Mouse (Mus musculus): ENCODE results near the gene Ngef. TPM values are rescaled to one million over a fixed set of nuclear protein-coding genes. Genes with fewer than 3 reads are reported as not detected.

Gene Ngef
- polyA plus RNA-seq, 1 experiment = not detected

DNA sequence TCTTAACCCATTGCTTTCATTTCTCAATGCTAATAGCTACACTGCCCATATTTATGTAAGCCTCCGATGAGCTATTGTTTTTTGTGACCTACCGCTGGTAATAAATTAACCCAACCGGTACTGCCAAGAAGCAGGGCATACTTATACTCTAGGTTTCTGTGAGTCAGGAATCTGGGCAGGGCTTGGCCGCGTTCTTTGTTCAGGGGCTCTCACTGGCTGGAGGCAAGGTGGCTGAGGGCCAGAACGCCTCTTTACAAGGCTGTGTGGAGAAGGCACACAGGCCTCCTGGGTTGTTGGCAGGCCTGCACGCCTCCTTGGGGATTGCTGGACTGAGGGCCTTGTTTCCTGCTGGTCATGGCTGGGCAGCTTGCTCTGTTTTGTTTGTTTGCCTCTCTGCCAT, 1.1 kb upstream of the Ngef start:
- Histone ChIP-seq H3K27ac (ENCODE audit: insufficient read depth, low read depth, low read length) (no peak overlapping the region; the same call in 1 of the 2 replicates), H3K4me1 (ENCODE audit: control insufficient read depth, insufficient read depth, low read length) (peaks cover 9% of the 10 kb centered on the region; the same call in 1 of the 2 replicates), H3K4me3 (ENCODE audit: insufficient read depth, low read depth, low read length) (no peak overlapping the region)
- 42% methylated on average over 7 of the region's 7 CpGs for WGBS
- no peak for TF ChIP-seq CTCF (IDR thresholded peaks at IDR 0.05; ENCODE audit: insufficient read depth, low read depth, low read length)

DNA sequence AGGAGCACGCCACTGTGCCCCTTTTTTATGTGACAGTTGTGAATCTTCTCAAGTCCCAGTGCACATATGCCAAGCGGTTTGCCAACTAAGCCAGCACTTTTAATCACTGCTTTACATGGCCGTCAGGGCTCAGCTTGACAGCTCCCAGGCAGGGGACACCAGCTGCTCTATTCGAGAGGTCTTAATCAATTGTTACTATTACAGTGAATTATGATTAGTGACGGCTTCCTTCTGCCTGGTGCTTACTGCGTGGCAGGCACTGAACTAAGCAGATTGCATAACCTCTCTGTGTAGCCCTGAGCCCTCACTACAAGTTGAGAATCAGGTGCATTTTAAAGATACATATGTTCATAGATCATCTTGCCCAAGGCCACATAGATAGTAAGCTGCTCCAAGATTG, 683 bp upstream of the Ngef start:
- no peak overlapping the region for H3K4me3 ChIP-seq (ENCODE audit: insufficient read depth, low read depth, low read length)
- TF ChIP-seq CTCF (IDR thresholded peaks at IDR 0.05; ENCODE audit: insufficient read depth, low read depth, low read length) (no peak), POLR2A (IDR thresholded peaks at IDR 0.05; ENCODE audit: insufficient read depth, low read depth, low read length) (no peak)
- WGBS = 39% methylated on average over 6 of the region's 6 CpGs
- H3K4me1 ChIP-seq (ENCODE audit: control insufficient read depth, insufficient read depth, low read length) = peaks cover 9% of the 10 kb centered on the region; the same call in 1 of the 2 replicates
- no peak overlapping the region for H3K27ac ChIP-seq (ENCODE audit: insufficient read depth, low read depth, low read length)

DNA sequence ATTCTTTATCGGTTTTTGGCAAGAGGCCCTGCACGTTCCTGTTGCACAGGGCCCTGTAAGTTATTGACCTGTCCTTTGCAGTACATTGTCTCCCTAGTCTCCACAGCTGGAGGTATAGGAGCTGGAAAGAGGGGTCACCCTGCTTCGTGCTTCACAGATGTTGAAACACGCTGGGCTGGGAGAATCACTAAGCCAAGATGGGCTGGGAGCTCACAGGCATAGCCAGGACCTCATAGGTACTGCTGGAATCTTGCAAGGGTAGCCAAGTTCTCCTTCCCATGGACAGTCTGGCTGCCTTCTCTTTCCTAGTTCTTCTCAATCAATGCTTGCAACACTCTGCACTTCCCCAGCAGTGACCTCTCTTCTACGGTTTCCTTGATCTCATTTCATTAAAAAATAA, 409 bp downstream of the Ngef start:
- peaks cover 9% of the 10 kb centered on the region; the same call in 1 of the 2 replicates for H3K4me1 ChIP-seq (ENCODE audit: control insufficient read depth, insufficient read depth, low read length)
- no peak overlapping the region for H3K27ac ChIP-seq (ENCODE audit: insufficient read depth, low read depth, low read length)
- H3K4me3 ChIP-seq (ENCODE audit: insufficient read depth, low read depth, low read length) = no peak overlapping the region
- TF ChIP-seq CTCF (IDR thresholded peaks at IDR 0.05; ENCODE audit: insufficient read depth, low read depth, low read length) = no peak
- no peak for TF ChIP-seq POLR2A (IDR thresholded peaks at IDR 0.05; ENCODE audit: insufficient read depth, low read depth, low read length)
- 87% methylated on average over 5 of the region's 5 CpGs for WGBS

DNA sequence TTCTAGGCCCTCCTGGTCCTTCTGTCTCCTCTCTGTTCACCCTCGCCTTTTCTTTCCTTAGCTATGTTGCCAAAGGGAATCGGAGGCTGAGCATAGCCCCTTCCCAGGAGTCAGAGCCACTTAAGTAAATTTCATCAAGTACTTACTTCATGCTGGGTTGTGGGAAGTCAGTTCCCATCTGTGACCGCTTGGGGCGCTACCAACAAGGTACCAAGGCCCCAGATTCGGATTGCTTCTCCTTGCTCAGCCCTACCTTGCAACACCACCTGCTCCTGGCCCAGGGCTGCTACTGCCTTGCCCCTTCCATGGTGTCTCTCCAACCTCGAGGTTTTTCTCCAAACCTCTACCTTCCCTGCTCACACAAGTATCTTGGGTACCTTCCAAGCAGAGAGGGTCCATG, 5.3 kb downstream of the Ngef start:
- no peak overlapping the region for H3K27ac ChIP-seq (ENCODE audit: insufficient read depth, low read depth, low read length)
- no peaks in the 10 kb centered on the region for H3K4me1 ChIP-seq (ENCODE audit: control insufficient read depth, insufficient read depth, low read length)
- WGBS = 59% methylated on average over 6 of the region's 6 CpGs
- no peak overlapping the region for H3K4me3 ChIP-seq (ENCODE audit: insufficient read depth, low read depth, low read length)
- TF ChIP-seq POLR2A (IDR thresholded peaks at IDR 0.05; ENCODE audit: insufficient read depth, low read depth, low read length) = no peak
- TF ChIP-seq CTCF (IDR thresholded peaks at IDR 0.05; ENCODE audit: insufficient read depth, low read depth, low read length) = no peak

DNA sequence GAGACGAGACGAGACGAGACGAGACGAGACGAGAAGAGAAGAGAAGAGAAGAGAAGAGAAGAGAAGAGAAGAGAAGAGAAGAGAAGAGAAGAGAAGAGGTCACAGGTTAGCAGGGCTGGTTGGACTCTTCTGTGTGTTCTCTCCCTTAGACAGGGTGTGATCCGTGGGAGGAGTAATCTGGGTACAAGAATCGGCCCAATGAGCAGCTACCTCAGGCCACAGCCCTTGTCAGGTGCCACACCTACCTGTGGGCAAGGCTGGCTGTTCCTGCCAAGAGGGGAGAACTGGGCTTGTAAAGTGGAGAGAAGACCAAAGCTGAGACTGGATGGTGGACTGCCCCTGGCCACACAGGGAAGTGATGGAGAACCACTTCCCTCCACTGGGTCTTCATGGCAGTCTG, 7.9 kb downstream of the Ngef start:
- TF ChIP-seq POLR2A (IDR thresholded peaks at IDR 0.05; ENCODE audit: insufficient read depth, low read depth, low read length) (no peak), CTCF (IDR thresholded peaks at IDR 0.05; ENCODE audit: insufficient read depth, low read depth, low read length) (no peak)
- 89% methylated on average over 8 of the region's 8 CpGs for whole genome bisulfite sequencing
- Histone ChIP-seq H3K27ac (ENCODE audit: insufficient read depth, low read depth, low read length) (no peak overlapping the region), H3K4me1 (ENCODE audit: control insufficient read depth, insufficient read depth, low read length) (no peaks in the 10 kb centered on the region), H3K4me3 (ENCODE audit: insufficient read depth, low read depth, low read length) (no peak overlapping the region)

DNA sequence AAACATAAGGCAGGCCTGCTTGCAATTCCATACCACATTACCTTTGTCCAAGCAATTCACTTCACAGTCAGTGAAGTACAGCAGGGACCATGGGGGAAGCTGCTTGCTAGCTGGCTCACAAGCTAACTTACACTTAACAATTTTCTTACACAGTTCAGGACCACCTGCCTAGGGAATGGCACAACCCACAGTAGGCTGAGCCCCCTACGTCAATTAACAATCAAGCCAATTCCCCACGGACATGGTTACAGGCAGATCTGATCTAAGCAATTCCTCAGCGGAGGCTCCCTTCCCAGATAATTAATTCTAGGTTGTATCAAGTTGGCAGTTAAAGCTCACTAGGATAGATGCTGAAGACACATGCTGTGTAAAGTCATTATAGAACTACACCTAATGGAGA, 10.7 kb downstream of the Ngef start:
- 75% methylated on average over 3 of the region's 3 CpGs for WGBS
- TF ChIP-seq CTCF (IDR thresholded peaks at IDR 0.05; ENCODE audit: insufficient read depth, low read depth, low read length) (no peak), POLR2A (IDR thresholded peaks at IDR 0.05; ENCODE audit: insufficient read depth, low read depth, low read length) (no peak)

DNA sequence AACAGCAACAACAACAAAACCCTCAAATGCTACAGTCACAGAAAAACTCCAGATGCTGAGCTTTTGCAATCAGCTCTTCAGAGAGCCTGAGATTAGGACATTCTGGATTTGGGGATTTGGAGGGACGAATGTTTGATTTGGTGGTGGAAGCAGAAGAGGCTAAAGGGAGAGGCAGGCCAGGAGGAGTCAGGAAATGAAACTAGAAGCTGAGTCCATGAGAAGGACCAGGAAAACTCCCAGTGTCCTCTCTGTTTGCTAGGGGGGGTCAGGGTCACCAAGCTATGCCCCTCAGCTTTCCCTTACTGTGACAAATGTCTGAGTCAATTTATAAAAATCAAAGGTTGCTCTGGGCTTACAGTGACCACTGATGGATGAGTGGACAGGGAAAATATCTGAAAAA, 20.1 kb downstream of the Ngef start:
- Histone ChIP-seq H3K4me1 (ENCODE audit: control insufficient read depth, insufficient read depth, low read length) (0 out of 2 replicates have a peak, but pooled peaks cover 3% of the 10 kb centered on the region), H3K4me3 (ENCODE audit: insufficient read depth, low read depth, low read length) (no peak overlapping the region), H3K27ac (ENCODE audit: insufficient read depth, low read depth, low read length) (no peak overlapping the region)
- TF ChIP-seq CTCF (IDR thresholded peaks at IDR 0.05; ENCODE audit: insufficient read depth, low read depth, low read length) (no peak), POLR2A (IDR thresholded peaks at IDR 0.05; ENCODE audit: insufficient read depth, low read depth, low read length) (no peak)
- 83% methylated on average over 1 of the region's 1 CpGs for WGBS

More for the DNA sequence above, 10.7 kb downstream of the Ngef start:
- Histone ChIP-seq H3K4me1 (ENCODE audit: control insufficient read depth, insufficient read depth, low read length) (no peaks in the 10 kb centered on the region), H3K27ac (ENCODE audit: insufficient read depth, low read depth, low read length) (no peak overlapping the region), H3K4me3 (ENCODE audit: insufficient read depth, low read depth, low read length) (no peak overlapping the region)

DNA sequence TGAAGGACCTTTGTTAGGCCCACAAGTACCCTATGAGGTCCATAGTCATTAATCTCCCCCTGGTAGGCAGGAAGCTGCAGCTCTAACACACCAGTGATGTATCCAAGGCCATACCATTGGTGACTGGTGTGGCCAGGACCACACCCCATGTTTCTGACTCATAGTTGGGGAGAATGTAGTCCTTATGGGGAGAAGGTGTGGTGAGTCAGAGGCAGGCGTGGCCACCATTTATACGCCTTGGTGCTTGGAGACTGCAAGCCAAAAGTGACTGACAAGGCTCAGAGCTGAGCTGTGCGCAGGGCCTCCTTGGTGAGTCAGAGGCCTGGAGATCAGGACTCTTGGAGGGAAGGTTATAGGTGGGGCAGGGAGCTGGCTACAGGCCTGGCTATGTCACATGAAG, 22.7 kb downstream of the Ngef start:
- no peak overlapping the region for H3K4me3 ChIP-seq (ENCODE audit: insufficient read depth, low read depth, low read length)
- H3K27ac ChIP-seq (ENCODE audit: insufficient read depth, low read depth, low read length) = no peak overlapping the region
- 0 out of 2 replicates have a peak, but pooled peaks cover 3% of the 10 kb centered on the region for H3K4me1 ChIP-seq (ENCODE audit: control insufficient read depth, insufficient read depth, low read length)
- TF ChIP-seq CTCF (IDR thresholded peaks at IDR 0.05; ENCODE audit: insufficient read depth, low read depth, low read length) (no peak), POLR2A (IDR thresholded peaks at IDR 0.05; ENCODE audit: insufficient read depth, low read depth, low read length) (no peak)
- WGBS = 87% methylated on average over 3 of the region's 3 CpGs

DNA sequence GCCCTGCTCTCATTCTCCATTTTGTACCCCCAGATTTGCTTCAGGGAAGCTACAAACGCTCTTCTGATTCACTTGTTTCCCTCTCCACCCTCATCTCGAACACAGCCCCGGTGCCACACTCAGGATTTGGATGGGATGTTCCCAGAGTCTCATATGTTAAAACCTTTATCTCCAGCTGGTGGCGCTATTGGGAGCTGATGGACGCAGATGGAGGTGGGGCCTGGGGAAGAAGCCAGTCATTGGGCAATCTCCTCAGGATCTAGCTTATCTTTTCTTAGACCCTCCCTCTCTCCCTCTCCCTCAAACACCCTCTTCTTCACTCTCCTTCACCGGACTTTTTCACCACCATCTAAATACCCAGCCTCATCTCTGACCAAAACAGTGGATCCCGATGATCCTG, 32.1 kb downstream of the Ngef start:
- TF ChIP-seq POLR2A (IDR thresholded peaks at IDR 0.05; ENCODE audit: insufficient read depth, low read depth, low read length) (no peak), CTCF (IDR thresholded peaks at IDR 0.05; ENCODE audit: insufficient read depth, low read depth, low read length) (no peak)
- Histone ChIP-seq H3K27ac (ENCODE audit: insufficient read depth, low read depth, low read length) (no peak overlapping the region), H3K4me3 (ENCODE audit: insufficient read depth, low read depth, low read length) (no peak overlapping the region), H3K4me1 (ENCODE audit: control insufficient read depth, insufficient read depth, low read length) (no peaks in the 10 kb centered on the region)
- 34% methylated on average over 7 of the region's 7 CpGs for WGBS

DNA sequence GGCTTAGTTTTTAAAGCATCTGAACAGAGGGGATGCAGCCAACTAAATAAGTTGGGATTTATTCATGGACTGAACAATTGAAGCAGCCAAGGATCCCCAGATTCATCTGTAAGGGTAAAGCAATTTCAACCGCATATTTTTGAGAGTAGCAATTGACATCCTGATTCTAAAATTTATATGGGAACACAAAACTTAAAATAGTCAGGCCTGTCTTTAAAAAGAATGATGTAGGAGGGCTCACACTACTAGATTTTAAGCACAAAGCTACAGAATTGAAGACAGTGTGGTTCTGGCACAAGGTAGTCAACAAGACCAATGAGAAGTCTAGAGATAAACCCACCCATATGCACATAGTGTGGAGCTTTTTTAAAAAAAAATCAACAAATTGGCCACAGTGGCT, 36.7 kb downstream of the Ngef start:
- Histone ChIP-seq H3K4me3 (ENCODE audit: insufficient read depth, low read depth, low read length) (no peak overlapping the region), H3K27ac (ENCODE audit: insufficient read depth, low read depth, low read length) (no peak overlapping the region), H3K4me1 (ENCODE audit: control insufficient read depth, insufficient read depth, low read length) (no peaks in the 10 kb centered on the region)
- 96% methylated on average over 1 of the region's 1 CpGs for WGBS
- no peak for TF ChIP-seq POLR2A (IDR thresholded peaks at IDR 0.05; ENCODE audit: insufficient read depth, low read depth, low read length)
- no peak for TF ChIP-seq CTCF (IDR thresholded peaks at IDR 0.05; ENCODE audit: insufficient read depth, low read depth, low read length)
